Mouse (Mus musculus): Measurements from ENCODE around the gene Rusc2. TPM values are rescaled to one million over a fixed set of nuclear protein-coding genes. Genes with fewer than 3 reads are reported as not detected.

Gene Rusc2
- total and polyA plus RNA-seq, 3 experiments: 2.4 to 7.3 TPM; not detected in 1

DNA sequence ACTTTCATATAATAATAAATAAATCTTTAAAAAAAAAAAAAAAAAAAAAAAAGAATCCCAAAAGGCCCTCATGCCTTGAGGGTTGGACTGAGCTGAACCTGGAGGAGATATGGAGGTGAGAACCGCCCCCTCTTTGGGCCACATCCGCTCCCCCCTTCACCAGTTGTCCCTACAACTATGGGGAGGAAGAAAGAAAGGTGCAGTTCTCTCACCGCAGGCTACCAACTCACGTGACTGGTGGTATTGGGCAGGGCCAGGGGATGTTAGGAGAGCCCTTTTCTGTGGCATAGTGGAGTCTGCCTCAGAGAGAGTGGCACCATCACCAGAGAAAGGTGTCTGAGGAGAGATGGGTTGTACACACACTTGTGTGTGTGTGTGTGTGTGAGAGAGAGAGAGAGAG is 74.7 kb downstream of the Rusc2 start:
- H3K27me3 ChIP-seq (ENCODE audit: control insufficient read depth in 1 of 2, insufficient read depth in 2 of 2, low read length in 2 of 2): no peaks in the 10 kb centered on the region
- peak; percentile 24 for DNase-seq (ENCODE audit: low read depth, low spot score)
- peaks cover 0 to 17% of the 10 kb centered on the region in 2 experiments; a peak in 3 of 4 replicates for H3K4me1 ChIP-seq (ENCODE audit: control insufficient read depth in 1 of 2, insufficient read depth in 2 of 2, low read length in 2 of 2)

DNA sequence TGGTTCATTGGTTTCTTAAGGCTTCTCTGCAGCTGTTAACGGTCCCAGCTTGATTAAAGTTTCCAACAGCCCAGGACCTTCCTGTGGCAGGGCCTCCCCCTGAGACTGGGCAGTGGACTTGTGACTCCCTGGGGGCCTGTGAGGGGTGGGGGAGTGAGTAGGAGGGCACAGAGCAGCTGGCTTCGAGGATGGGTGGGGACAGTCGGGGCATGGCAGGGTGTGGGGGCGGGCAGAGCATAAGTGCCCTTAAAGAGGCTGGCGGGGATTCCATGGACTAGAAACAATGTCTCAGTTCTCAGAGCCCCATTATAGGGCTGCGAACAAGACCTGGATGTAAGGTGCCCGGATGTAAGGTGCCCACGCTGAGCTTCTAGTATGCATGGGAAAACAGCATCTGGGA is 75.3 kb downstream of the Rusc2 start:
- Histone ChIP-seq H3K36me3 (ENCODE audit: control insufficient read depth in 1 of 2, insufficient read depth in 2 of 2, low read length in 2 of 2) (no peaks in the 10 kb centered on the region; a peak in 1 of 4 replicates), H3K27me3 (ENCODE audit: control insufficient read depth in 1 of 2, insufficient read depth in 2 of 2, low read length in 2 of 2) (no peaks in the 10 kb centered on the region), H3K9ac (ENCODE audit: control insufficient read depth, low read depth, low read length, poor library complexity, severe bottlenecking) (no peak overlapping the region), H3K4me1 (ENCODE audit: control insufficient read depth in 1 of 2, insufficient read depth in 2 of 2, low read length in 2 of 2) (peaks cover 0 to 18% of the 10 kb centered on the region in 2 experiments; a peak in 3 of 4 replicates), H3K79me2 (ENCODE audit: control insufficient read depth, insufficient read depth, low read length, poor library complexity) (no peaks in the 10 kb centered on the region), H3K9me3 (replicated peaks; ENCODE audit: insufficient read depth, low read length) (no peaks in the 10 kb centered on the region), H3K4me3 (ENCODE audit: control insufficient read depth in 1 of 2, insufficient read depth in 1 of 2, low read depth in 2 of 2, low read length in 2 of 2) (no peak overlapping the region), H3K27ac (ENCODE audit: control insufficient read depth, low read depth, low read length) (no peak overlapping the region)
- TF ChIP-seq MAFK (IDR thresholded peaks at IDR 0.05; ENCODE audit: borderline replicate concordance, low read depth, low read length): no peak
- no peak for TF ChIP-seq MEF2A (IDR thresholded peaks at IDR 0.05; ENCODE audit: extremely low read depth, insufficient replicate concordance, low read depth, low read length, poor library complexity, severe bottlenecking)
- TF ChIP-seq MAX (IDR thresholded peaks at IDR 0.05; ENCODE audit: low read length): no peak
- TF ChIP-seq POLR2AphosphoS2 (IDR thresholded peaks at IDR 0.05; ENCODE audit: low read length): no peak
- no peak for TF ChIP-seq GATA1 (IDR thresholded peaks at IDR 0.05; ENCODE audit: low read depth, low read length)
- TF ChIP-seq KAT2A (conservative IDR thresholded peaks at IDR 0.05; ENCODE audit: low read depth, low read length): no peak
- TF ChIP-seq GABPA (IDR thresholded peaks at IDR 0.05; ENCODE audit: low read depth, low read length): no peak
- DNase-seq (ENCODE audit: low read depth, low spot score): no peak

More for the DNA sequence above, 74.7 kb downstream of the Rusc2 start:
- Histone ChIP-seq H3K9ac (ENCODE audit: control insufficient read depth, low read depth, low read length, poor library complexity, severe bottlenecking) (no peak overlapping the region), H3K9me3 (replicated peaks; ENCODE audit: insufficient read depth, low read length) (no peaks in the 10 kb centered on the region), H3K36me3 (ENCODE audit: control insufficient read depth in 1 of 2, insufficient read depth in 2 of 2, low read length in 2 of 2) (no peaks in the 10 kb centered on the region; a peak in 1 of 4 replicates), H3K79me2 (ENCODE audit: control insufficient read depth, insufficient read depth, low read length, poor library complexity) (no peaks in the 10 kb centered on the region), H3K27ac (ENCODE audit: control insufficient read depth, low read depth, low read length) (no peak overlapping the region), H3K4me3 (ENCODE audit: control insufficient read depth in 1 of 2, insufficient read depth in 1 of 2, low read depth in 2 of 2, low read length in 2 of 2) (no peak overlapping the region)
- no peak for TF ChIP-seq MYC (IDR thresholded peaks at IDR 0.05; ENCODE audit: low read depth, low read length)
- peak; percentile 70 for TF ChIP-seq USF1 (IDR thresholded peaks at IDR 0.05; ENCODE audit: low read depth, low read length)
- TF ChIP-seq BHLHE40 (IDR thresholded peaks at IDR 0.05; ENCODE audit: borderline replicate concordance, low read depth, low read length): peak; percentile 44; the same call in 1 of the 2 replicates
- TF ChIP-seq ZKSCAN1 (IDR thresholded peaks at IDR 0.05; ENCODE audit: low read depth, low read length): no peak

DNA sequence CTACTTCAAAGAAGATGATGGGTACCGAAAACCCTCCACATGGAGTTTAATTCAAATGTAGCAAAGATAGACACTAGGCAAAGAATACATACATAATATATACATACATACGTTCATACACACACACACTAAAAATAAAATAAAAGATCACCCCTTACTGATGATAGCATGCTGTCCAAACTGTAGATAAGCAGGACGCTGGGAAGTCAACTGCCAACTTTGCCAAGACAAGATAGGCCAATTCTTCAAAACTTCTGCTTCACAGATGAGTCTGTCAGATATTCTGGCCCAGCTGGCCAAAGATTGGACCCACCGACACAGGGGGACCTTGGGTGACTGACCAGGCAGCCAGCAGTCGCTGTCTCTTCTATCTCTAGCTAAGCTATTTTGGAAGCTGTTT is 81.3 kb downstream of the Rusc2 start:
- Histone ChIP-seq H3K4me1 (ENCODE audit: control insufficient read depth in 1 of 2, insufficient read depth in 2 of 2, low read length in 2 of 2) (peaks cover 6 to 10% of the 10 kb centered on the region in 2 experiments; a peak in 3 of 4 replicates), H3K27me3 (ENCODE audit: control insufficient read depth in 1 of 2, insufficient read depth in 2 of 2, low read length in 2 of 2) (no peaks in the 10 kb centered on the region), H3K9me3 (replicated peaks; ENCODE audit: insufficient read depth, low read length) (no peaks in the 10 kb centered on the region), H3K27ac (ENCODE audit: control insufficient read depth, low read depth, low read length) (peak overlapping the region; percentile 9; the same call in 1 of the 2 replicates), H3K4me3 (ENCODE audit: control insufficient read depth in 1 of 2, insufficient read depth in 1 of 2, low read depth in 2 of 2, low read length in 2 of 2) (no peak overlapping the region), H3K9ac (ENCODE audit: control insufficient read depth, low read depth, low read length, poor library complexity, severe bottlenecking) (no peak overlapping the region), H3K36me3 (ENCODE audit: control insufficient read depth in 1 of 2, insufficient read depth in 2 of 2, low read length in 2 of 2) (peaks cover 0 to 5% of the 10 kb centered on the region in 2 experiments; a peak in 2 of 4 replicates), H3K79me2 (ENCODE audit: control insufficient read depth, insufficient read depth, low read length, poor library complexity) (no peaks in the 10 kb centered on the region)
- peak; percentile 10 for DNase-seq (ENCODE audit: low read depth, low spot score)
- peak; percentile 85 for TF ChIP-seq TCF12 (IDR thresholded peaks at IDR 0.05; ENCODE audit: low read depth, low read length)
- TF ChIP-seq GATA1 (IDR thresholded peaks at IDR 0.05; ENCODE audit: low read depth, low read length): peak; percentile 58
- no peak for TF ChIP-seq SIN3A (IDR thresholded peaks at IDR 0.05; ENCODE audit: low read length)
- no peak for TF ChIP-seq ZMIZ1 (IDR thresholded peaks at IDR 0.05; ENCODE audit: low read depth, low read length)
- TF ChIP-seq POLR2AphosphoS2 (IDR thresholded peaks at IDR 0.05; ENCODE audit: low read length): no peak
- no peak for TF ChIP-seq ZNF384 (IDR thresholded peaks at IDR 0.05; ENCODE audit: low read depth, low read length)
- peak; percentile 61; the same call in 1 of the 2 replicates for TF ChIP-seq ETS1 (IDR thresholded peaks at IDR 0.05; ENCODE audit: low read depth, low read length)
- no peak for TF ChIP-seq TBP (IDR thresholded peaks at IDR 0.05; ENCODE audit: low read depth, low read length)
- no peak for TF ChIP-seq RCOR1 (IDR thresholded peaks at IDR 0.05; ENCODE audit: low read depth, low read length)
- TF ChIP-seq MXI1 (IDR thresholded peaks at IDR 0.05; ENCODE audit: low read depth, low read length): no peak
- peak; percentile 65 for TF ChIP-seq MYB (IDR thresholded peaks at IDR 0.05; ENCODE audit: low read depth, low read length)
- peak; percentile 61 to 69 for TF ChIP-seq EP300 (IDR thresholded peaks at IDR 0.05; ENCODE audit: low read depth in 1 of 2, low read length in 2 of 2)
- TF ChIP-seq ZKSCAN1 (IDR thresholded peaks at IDR 0.05; ENCODE audit: low read depth, low read length): no peak
- TF ChIP-seq SMC3 (IDR thresholded peaks at IDR 0.05; ENCODE audit: low read depth, low read length): no peak
- no peak for TF ChIP-seq NRF1 (IDR thresholded peaks at IDR 0.05; ENCODE audit: insufficient read depth, low read depth, low read length, poor library complexity, severe bottlenecking)
- TF ChIP-seq POLR2A (IDR thresholded peaks at IDR 0.05; ENCODE audit: control insufficient read depth in 1 of 2, insufficient read depth in 1 of 2, low read depth in 1 of 2, low read length in 2 of 2, poor library complexity in 1 of 2): no peak
- no peak for TF ChIP-seq NELFE (IDR thresholded peaks at IDR 0.05; ENCODE audit: low read depth, low read length)
- TF ChIP-seq CTCF (IDR thresholded peaks at IDR 0.05 in 2 of 3, conservative IDR thresholded peaks at IDR 0.05 in 1 of 3; ENCODE audit: control insufficient read depth in 1 of 3, insufficient read depth in 1 of 3, low read depth in 2 of 3, low read length in 3 of 3, poor library complexity in 1 of 3, severe bottlenecking in 1 of 3): no peak
- no peak for TF ChIP-seq MEF2A (IDR thresholded peaks at IDR 0.05; ENCODE audit: extremely low read depth, insufficient replicate concordance, low read depth, low read length, poor library complexity, severe bottlenecking)

Data from MEL (cell line).